Mouse (Mus musculus): ENCODE results near the gene Fam78a.
"Not testable (repeated sequence)": the region's sequence is repeated elsewhere in the genome, so short reads cannot be mapped to it uniquely, and the experiment has no call there.

Gene Fam78a

GRCm38 (mm10) chr2:32040646-32041045 lies 44.0 kb downstream of the Fam78a start:
- DNase-seq (ENCODE audit: low spot score): not testable (repeated sequence)

GRCm38 (mm10) chr2:32038661-32039081 lies 46.0 kb downstream of the Fam78a start:
- DNase-seq (ENCODE audit: low spot score): no peak

DNA sequence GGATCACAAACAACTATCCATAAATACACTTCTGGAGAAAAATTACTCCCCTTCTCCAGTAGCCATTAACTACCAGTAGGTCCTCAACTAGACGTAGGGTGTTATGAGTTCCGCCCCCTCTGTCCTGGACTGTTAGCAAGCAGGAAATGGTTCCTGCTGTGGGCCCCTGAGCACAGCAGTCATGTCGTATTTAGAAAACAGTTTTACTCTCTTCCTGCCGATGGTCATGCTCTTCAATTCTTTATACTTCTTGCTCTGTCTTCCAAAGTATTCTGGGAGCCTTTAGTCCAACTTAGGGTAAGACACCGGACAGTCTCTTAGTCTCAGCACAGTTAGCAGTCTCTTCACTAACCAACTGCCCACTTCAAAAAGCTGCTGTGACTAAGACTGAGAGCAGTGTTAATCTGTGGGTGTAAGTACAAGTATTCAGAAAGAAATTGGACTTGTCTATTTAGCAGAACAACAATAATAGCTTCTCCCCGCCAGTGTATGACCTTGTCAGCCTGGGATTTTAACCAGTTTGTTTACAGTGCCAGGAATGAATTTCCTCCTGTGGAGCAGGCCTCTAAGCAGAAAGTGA lies 47.3 kb downstream of the Fam78a start:
- no peak for DNase-seq (ENCODE audit: low spot score)

GRCm38 (mm10) chr2:32034206-32034605 lies 50.5 kb downstream of the Fam78a start:
- DNase-seq (ENCODE audit: low spot score): no peak

DNA sequence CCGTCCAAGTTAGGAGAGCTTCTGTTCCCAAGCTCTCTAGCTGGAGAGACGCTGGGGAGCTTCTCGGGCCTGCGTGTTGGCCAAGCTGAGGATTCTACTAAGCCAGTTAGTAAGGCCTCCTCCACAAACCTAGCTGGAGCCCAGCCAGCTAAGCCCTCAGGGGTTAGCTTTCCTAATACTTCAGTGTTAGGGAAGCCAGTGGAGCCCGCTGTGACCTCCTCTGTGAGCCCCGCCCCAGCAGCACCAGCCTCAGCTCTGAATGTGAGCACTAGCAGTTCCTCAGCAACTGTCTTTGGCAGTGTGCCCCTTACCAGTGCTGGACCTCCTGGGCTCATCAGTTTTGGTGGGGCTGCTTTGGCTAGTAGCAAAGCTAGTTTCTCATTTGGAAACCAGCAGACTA lies 51.2 kb downstream of the Fam78a start:
- DNase-seq (ENCODE audit: low spot score): no peak

GRCm38 (mm10) chr2:32029636-32030035 lies 55.0 kb downstream of the Fam78a start:
- peak; percentile 11 for DNase-seq (ENCODE audit: low spot score)

GRCm38 (mm10) chr2:32024372-32024771 lies 60.3 kb downstream of the Fam78a start:
- DNase-seq (ENCODE audit: low spot score): no peak

- DNase-seq (ENCODE audit: low spot score): no peak
These were observed 64.4 kb downstream of the Fam78a start for GRCm38 (mm10) chr2:32020229-32020628.

DNA sequence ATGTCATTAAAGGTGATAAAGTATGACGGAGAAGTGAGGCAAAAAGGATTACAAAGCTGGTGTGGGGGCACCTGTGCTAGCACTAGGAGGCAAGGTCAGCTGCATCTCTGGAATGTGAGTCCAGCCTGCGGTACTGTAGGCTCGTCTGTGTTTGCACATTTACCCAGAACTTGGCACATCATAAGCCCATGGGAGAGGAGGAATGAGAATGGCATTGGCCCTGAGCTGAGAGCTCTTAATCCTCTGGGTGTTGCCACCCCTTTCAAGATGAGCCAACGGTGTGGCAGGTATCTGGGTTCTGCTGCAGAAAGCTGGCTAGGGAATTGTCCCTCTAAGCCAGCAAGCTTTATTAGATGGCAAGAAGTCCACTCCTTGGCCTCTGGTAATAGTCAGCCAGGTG lies 65.0 kb downstream of the Fam78a start:
- DNase-seq (ENCODE audit: low spot score): no peak

- DNase-seq (ENCODE audit: low spot score): no peak
These were observed 75.9 kb downstream of the Fam78a start for GRCm38 (mm10) chr2:32008716-32009115.

- no peak for DNase-seq (ENCODE audit: low spot score)
These were observed 76.3 kb downstream of the Fam78a start for GRCm38 (mm10) chr2:32008311-32008710.

Data from retina, embryonic 14.5 days (tissue).